Mouse (Mus musculus): ENCODE measurements around the gene Nrxn2. TPM values are rescaled to one million over a fixed set of nuclear protein-coding genes. Genes with fewer than 3 reads are reported as not detected.
A peak's percentile ranks its signal among the peaks of the same experiment; 100 is the strongest.

The Nrxn2 gene
- total RNA-seq, 1 experiment from 2014 or later: 12.7 TPM

DNA sequence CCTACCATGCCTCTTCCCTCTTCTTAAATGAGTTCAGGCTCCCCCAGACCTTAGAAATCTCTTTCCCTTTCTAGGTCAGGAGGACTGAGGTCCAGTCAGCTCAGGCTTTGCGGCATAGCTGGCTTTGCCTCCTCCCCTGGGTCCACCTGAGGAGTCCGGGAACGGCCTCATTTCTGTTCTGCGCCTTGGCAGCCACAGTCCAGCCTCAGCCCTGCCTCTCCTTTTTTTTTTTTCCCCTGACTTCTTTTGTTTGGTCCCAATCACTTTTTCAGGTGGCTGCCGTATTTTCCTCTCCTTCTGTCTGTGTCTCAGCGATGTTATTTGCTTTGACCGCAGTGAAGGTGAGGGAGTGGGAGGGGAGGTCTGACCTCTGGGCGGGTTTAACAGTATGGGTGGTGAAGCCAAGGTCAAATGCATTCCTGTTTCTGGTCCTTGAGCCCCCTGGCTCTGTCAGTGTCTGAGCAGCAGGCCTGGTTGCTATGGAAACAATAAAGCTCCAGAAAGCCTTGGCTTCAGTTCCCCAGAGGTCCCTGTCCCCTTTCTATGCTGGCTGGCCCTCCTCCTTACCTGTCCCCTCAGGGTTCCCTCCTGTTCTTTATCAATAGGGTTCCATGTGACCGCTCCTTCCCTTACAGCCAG lies 34.3 kb downstream of the Nrxn2 start:
- DNase-seq: no peak

DNA sequence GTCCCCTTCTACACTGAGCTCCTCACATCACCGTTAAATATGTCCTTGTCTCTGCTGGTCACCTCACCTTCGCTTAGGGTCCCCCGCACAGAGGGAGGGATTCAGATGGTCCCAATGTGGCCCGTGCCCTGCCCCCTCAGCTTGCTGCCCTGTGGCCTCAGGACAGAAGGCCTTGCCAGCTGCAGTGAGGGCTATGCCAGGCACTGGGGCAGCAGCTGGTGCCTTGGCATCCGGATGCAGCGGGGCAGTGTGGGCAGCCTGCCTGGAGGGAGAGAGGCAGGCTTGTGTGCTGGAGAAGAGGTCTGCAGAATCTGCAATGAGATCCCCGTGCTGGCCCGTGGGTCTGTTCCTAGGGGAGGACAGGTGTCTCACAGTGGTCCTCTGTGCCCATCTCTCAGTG lies 34.8 kb downstream of the Nrxn2 start:
- peak; percentile 28 for DNase-seq

DNA sequence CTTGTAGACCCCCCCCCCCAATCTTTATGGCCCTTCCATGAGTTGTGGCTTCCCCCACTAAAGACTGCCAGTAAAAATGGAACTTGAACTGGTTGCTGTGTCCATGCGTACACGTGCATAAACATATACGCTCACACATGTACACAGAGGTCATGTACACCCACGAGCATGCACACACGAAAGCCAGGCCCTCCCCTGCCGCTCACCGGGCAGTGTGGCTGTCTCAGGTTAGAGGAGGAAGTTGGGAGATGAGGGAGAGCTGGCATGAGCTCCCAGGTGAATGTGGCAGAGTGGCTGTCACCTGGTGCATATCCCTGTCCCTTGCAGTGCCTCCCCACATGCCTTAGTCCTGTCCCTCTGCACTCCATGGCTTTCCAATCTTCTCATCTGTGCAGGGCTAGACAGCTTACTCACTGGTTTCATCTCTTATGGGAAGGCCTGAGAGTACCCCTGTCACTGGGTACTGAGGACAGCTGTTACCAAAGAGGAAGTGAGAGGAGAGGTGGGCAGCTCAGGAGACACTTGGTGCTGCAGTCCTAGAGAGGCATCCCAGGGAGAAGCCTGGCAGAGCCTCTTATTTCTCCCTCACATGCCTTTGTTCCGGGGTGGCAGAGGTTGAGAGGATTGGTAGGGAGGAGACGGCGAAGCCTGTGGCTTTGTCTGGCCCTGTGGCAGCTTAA lies 35.6 kb downstream of the Nrxn2 start:
- no peak for DNase-seq

DNA sequence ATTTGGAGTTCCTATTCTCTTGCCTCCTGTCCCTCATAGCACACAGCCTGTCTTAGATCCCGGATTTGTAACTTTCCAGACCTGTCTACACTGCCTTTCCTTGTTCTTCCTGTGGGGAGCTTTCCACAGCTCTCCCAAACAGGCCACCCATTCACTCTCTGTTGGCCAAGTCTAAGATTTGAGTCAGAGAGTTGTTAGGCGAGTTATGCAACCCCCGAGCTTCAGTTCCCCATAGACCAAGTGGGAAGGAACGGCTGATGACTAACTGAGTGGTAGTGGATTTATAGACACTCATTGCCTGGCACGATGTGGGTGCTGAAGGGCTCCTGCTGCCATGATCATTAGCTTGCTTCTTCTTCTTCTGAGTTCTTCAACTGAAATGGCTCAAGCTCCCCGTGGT lies 41.0 kb downstream of the Nrxn2 start:
- DNase-seq: no peak

DNA sequence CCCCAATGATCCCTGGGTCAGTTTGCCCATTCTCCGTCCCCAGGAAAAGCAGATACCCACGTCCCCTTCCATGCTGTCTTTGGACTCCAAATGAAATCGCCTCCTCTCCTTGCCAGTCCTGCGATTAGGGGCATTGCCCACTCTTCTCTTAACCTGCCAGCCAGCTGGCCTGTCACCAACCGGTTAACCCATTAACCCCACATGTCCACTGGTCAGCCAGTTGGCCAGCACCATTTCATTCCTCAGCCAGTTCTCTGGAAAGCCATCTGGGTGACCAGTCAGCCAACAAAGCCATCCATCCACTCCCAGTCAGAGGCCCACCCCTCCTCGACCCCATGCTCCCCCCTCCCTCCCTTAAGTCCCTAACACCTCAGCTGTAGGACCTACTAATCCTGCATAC lies 44.3 kb downstream of the Nrxn2 start:
- no peak for DNase-seq

DNA sequence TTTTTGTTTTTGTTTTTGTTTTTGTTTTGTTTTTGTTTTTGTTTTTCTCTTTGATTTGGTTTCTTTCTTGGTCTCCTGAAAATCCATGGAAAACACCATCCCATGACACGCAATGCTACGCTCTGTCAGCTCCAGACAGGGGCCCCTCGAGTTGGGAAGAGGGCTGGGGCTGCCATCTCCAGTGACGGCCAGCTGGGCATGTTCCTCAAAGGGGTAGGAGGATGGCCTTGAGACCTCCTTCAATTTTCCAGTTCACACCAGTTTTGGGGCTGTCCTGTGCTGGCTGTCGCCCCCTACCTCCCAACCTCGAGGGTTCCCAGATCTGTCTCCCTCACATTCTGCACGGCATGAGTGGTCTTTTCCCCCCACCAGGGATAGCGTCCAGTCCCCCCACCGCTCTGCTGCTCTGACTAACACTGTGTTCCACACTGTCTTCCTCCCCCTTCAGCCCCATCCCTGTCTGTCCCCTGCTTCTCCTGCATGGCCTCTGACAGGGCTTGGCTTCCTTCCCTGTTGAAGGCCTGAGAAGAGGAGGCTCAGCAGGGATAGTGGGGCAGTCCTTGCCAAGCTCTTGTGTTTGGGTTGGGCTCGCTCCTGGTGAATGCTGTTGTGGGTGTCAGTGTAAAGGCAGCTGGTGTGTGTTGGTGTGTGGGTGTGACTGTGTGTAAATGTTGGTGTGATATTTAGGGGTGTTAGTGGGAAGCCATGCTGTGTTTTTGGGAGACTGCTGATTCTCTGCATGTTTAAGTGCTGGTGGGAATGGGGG lies 46.0 kb downstream of the Nrxn2 start:
- no peak for DNase-seq

DNA sequence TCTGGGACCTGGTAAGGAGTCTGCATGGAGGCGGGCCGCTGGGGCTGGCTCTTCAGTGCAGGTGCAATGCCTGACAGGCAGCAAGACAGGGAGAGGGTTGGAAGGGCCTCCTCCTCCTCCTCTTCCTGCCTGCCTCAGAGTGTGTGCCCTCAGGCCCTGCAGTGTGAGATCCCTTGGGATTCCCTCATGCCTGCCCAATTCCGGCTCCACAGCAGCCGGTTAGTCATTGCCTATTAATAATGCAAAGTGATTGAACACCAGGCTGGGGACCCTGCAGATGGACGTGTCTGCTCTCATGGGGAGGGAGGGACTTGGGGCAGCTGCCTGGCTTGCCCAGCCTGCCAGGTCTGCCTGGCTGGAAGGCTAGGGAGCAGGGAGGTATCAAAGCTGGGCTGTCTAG lies 46.6 kb downstream of the Nrxn2 start:
- DNase-seq: no peak

DNA sequence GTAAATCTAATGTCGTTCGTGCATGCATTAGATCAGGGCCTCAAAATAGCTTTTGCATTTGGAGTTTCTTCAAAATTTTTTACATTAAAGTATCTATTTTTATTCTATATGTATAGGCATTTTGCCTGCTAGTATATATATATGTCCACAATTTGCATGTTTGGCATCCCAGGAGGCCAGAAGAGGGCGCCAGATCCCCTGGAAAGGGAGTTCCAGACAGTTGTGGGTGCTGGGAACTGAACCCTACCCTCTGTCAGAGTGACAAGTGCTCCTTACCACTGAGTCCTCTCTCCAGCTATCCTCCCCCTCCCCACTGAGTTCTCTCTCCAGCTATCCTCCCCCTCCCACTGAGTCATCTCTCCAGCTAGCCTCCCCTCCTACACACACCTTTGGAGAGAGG lies 48.4 kb downstream of the Nrxn2 start:
- DNase-seq: no peak

DNA sequence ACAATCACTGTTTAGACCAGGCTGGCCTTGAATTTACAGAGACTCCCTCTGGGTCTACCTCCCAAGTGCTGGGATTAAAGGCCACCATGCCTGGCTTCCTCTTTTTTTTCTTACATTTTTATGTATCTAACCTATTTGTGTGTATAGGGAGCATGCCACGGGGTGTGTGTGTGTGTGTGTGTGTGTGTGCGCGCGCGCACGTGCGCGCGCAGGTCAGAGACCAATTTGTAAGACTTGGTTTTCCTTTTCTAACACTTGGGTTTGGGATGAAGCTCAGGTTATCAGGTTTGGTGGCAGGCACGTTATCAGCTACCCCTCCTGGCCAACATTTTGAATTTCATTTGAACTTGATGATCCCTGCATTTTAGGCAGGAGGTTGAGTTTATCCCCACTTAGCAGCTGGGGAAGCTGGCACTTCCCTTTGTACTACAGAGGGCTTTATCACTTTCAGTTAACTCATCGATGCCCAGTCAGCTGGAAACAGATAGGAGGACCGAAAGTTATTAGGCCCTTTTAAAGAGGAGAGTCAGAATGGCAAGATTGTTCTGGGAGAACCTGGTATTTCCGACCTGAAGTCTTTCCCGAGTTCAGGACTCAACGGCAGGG lies 48.9 kb downstream of the Nrxn2 start:
- DNase-seq: no peak

DNA sequence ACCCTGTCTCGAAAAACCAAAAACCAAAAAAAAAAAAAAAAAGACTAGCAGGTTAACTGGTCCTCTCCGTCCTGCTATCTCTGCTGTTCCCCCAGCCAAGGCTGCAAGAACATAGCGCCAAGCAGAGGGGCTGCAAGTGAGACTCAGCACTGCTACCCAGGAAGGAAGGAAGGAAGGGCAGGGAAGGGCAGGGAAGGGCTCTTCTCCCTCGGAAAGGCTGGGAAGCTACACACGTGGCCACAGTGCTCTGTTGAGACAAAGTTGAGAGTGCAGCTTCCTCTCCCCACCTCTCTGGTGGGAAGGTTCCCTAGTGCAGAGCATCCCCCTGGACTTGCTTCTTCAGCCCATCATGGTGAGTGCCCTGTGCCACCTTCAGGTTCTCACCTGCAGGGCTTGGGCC lies 53.1 kb downstream of the Nrxn2 start:
- DNase-seq: no peak

DNA sequence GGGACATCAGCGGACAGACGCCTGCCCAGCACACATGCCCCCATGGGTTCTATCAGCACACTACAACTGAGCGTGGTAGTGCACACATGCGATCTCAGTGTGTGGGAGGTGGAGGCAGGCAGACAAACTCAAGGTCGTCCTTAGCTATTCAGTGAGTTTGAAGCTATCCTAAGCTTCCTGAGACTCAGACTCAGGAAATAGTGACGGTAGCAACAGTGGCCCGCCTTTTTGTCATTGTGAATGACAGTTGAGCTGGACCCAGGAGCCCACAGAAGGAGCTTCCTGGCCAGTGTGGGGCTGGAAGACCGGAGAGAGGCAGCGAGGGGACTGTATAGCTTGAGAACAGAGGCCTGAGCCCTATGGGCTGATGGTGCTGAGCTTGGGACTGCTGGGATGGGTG lies 54.3 kb downstream of the Nrxn2 start:
- DNase-seq: no peak

DNA sequence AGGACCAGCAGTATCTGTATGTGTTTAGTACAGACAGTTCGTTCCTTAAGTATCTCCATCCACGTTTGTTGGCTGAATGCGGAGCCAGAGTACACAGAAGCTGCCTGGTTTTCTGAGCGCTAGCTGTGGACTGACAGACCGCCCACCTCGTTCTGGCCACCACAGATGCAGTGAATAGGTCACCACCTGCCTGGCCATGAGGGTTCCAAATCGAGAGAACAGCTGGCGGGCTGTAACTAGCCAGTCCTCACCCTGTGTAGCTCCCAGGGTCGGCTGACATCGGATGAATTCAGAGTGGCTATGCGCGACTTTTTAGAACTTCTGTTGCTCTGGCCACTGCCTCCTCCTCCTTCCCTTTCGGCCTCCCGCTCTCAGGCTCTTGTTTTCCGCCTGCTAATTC lies 56.2 kb downstream of the Nrxn2 start:
- no peak for DNase-seq

DNA sequence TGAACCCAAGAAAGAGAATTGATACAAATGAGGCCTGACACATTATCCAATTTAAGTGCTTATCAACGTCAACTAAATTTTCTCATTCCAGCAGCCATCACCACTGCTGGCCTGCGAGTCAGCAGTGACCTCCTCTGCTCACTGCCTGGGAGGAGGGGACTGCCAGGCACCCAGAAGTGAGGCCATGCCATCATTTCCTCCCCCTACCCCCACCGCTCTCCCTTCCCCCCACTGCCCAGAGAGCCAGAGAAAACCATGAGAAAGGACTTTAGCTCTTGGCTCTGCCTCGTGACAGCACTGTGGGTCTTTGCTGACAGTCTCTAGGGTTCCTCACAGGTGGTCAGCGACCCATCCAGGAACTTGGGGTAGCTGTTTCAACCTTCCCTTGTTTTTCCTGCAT lies 56.6 kb downstream of the Nrxn2 start:
- no peak for DNase-seq

DNA sequence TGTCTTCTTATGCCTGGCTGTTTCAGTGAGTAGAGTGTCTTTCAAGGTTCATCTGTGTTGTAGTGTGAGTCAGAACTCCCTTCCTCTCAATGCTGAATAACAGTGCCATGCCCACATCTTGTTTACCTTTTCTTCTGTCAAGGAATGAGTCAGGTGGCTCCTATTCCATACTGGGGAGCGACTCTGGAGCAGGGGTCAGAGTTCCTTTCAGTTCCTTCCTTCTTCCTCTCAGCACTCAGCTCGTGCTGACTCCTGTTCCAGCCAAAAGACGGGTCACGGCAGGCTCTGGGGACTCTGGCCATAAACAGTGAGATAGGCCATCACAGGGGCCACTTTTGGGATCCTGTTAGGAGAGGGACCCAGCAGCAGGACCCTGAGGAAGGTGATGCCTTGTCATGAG lies 58.5 kb downstream of the Nrxn2 start:
- DNase-seq: no peak

DNA sequence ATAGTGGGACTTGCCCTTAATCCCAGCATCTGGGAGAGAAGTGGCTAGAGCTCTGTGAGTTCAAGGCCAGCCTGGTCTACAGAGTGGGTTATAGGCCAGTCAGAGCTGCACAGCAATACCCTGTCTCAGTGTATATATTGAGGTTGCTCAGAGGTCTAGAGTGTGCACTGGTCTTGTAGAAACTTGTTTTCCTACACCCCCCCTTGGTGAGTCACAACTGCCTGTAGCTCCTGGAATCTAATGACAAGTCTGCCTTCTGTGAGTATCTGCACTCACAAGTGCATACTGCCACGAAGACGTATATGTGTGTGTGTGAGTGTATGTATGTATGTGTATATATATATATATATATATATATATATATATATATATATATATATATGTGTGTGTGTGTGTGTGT lies 60.0 kb downstream of the Nrxn2 start:
- no peak for DNase-seq

DNA sequence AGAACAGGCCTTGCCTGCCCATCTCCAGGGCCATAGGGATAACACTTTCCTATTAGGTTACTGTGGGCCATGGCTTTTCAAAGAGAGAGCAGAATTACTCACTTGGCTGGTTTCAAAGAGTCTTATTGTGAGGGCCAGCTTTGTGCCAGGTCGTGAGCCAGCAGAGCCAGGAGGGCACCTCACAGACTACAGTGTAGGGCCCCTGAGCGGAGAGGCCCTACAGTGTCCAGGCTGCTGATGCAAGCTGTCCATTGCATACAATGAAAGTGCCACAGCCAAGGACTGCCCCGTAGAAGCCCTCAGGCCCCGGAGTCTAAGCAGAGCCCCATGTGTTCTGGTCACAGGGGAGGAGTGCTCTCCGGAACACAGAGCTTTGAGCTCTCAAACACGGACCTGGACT lies 64.4 kb downstream of the Nrxn2 start:
- no peak for DNase-seq

DNA sequence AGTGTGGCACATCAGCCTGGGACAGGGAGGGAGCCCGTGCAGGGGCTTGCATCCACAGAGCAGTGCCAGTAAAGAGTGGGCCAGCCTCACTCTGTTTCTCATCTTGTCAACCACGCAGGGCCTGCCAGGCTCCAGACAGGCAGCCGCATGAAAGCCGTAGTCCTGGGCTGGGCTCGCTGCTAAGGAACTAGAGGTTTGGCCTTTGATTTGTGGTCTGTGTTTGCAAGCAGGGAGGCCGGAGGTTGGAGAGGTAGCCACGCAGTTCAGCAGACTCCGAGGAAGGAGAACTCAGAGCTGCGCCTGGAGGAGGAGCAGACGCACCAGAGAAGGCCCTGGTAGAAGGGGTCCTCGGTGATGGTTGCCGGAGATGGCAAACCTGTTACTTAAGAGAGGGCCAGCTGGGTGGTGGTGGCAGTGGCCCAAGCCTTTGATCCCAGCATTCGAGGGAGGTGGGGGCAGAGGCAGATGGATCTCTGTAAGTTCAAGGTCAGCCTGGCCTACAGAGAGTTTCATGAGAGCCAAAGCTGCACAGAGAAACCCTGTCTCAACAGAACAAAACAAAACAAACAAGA lies 66.6 kb downstream of the Nrxn2 start:
- DNase-seq: peak; percentile 51

DNA sequence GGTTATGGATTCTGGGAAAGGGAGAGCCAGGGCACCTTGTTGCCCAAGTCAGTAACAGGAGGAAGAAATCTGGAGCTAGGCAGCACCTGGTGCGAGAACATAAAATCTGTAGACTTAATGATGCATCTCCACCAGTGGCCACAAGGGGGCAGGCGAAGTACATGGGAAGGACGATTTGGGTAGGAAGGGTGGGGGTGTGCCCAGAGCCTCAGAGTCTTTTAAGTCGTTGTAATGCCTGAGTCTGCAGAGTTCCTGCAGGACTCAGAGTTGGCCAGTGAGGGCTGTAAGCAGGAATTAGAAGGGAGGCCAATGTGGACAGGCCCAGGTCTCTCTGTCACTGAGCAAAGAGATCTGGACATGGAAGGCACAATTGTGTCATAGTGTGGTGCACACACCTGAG lies 70.5 kb downstream of the Nrxn2 start:
- DNase-seq: peak; percentile 87

DNA sequence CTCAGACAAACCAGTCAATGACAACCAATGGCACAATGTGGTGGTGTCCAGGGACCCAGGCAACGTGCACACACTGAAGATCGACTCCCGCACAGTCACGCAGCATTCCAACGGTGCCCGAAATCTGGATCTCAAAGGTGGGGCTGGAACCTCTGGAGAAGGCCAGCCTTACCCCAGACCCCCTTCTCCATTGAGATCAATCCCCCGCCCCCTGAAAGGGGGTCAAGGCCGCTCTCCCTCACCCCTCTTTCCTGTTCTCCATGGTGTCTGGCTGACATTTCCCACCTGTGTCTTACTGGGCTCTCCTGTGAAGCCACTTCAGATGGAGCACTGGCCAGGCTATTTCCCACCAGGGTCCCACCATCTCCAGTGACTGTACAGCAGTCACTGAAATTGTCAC lies 73.0 kb downstream of the Nrxn2 start:
- DNase-seq: no peak

DNA sequence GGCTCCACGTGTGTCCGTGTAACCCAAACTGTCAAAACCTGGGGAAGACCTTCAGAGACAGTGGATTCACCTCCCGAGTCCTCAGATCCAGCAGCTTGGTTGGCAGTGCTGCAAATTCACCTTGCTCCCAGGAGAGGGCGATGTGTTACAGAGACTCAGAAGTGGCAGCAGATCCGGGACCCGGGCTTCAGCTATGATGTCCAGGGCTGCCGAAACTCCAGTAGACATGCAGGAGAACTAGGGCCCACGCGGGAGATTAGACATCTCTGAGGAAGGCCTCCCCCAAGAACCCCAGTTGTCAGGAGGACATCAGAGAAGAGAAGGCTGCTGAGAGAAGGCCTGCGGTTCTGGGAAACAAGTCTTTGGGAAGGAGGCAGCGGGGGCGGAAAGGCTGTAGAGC lies 73.6 kb downstream of the Nrxn2 start:
- DNase-seq: peak; percentile 56

DNA sequence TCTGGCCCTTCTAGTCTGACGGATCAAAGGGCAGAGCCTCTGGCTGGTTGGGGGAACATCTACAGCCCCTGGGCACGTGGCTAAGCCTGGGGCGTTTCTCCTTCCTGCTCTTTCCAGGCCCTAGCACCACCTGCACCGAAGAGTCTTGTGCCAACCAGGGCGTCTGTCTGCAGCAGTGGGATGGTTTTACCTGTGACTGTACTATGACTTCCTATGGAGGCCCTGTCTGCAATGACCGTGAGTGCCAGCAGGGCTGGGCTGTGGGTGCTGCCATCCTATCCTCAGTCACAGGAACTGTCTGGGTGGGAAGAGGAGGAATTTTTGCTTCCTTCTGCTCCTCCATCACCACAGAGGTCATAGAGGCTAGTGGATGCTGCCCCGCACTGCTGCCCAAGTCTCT lies 74.7 kb downstream of the Nrxn2 start:
- no peak for DNase-seq

DNA sequence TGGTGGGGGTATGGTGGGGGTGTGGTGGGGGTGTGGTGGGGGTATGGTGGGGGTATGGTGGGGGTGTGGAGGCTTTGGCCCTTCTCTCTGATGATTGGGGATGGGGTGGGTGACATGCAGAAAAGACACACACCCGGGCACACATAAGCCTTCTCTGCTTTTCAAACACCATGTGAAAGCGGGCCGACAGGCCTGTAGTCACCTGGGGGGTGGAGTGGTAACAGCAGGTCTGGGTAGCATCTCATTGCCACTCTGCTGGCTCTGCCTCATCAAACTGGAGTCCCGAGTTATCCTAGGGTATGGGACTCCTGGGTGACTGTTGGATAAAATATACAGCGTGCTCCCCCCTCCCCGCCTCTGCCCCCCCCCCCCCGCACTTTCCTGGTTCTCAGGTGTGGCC lies 75.5 kb downstream of the Nrxn2 start:
- DNase-seq: no peak

All from adrenal gland, postnatal 25 days (tissue).